Comparison of ENCODE assay signal across 11 mouse cellular contexts in genomic region chr16:96857571-96857970, GRCm38 (mm10).
DNase-seq lines count a peak whose midpoint lies in the region; ATAC-seq lines count a peak whose summit lies in the region.
"Had no signal": no experiment of that assay in that cellular context is flagged by ENCODE, and none has a peak within 500 bp of the region (broad histone marks: within the 10 kb centered on the region; RNA-seq: fewer than 3 reads in every experiment).

No protein-coding gene starts in this region.

- peaks cover 17 to 26% of the 10 kb centered on the region in 2 experiments for H3K4me1 ChIP-seq in heart, embryonic 14.5 days (ENCODE audit: control insufficient read depth in 2 of 2, insufficient read depth in 2 of 2, low read length in 2 of 2)
- peaks cover 20% of the 10 kb centered on the region for H3K4me1 ChIP-seq in midbrain, embryonic 13.5 days (replicated peaks)
- H3K4me1 ChIP-seq in midbrain, embryonic 11.5 days (ENCODE audit: control insufficient read depth, insufficient read depth, low read length): 0 out of 2 replicates have a peak, but pooled peaks cover 2% of the 10 kb centered on the region

- DNase-seq in heart, adult 9 months (ENCODE audit: low spot score in 2 of 2): no peak
- no peak for DNase-seq in midbrain, embryonic 11.5 days (ENCODE audit: low spot score, missing footprints)
- peak; percentile 36 for DNase-seq in adrenal gland, postnatal 10 days
- DNase-seq in telencephalon, adult 2 months (ENCODE audit: low read depth, low spot score): peak; percentile 61
- DNase-seq: cerebellum, adult 8-10 months; lung, postnatal 36 days; thymus, postnatal 36 days had no signal

- 8% methylated on average over 2 of the region's 2 CpGs for WGBS in heart, embryonic 14.5 days
- WGBS in midbrain, embryonic 13.5 days: 44% methylated on average over 2 of the region's 2 CpGs
- WGBS in midbrain, embryonic 11.5 days: 64% methylated on average over 2 of the region's 2 CpGs

- no peak overlapping the region for H3K4me3 ChIP-seq in heart, embryonic 14.5 days (ENCODE audit: control insufficient read depth in 1 of 2, insufficient read depth in 1 of 2, low read depth in 1 of 2, low read length in 2 of 2)
- no peak overlapping the region for H3K4me3 ChIP-seq in midbrain, embryonic 13.5 days (replicated peaks)
- H3K4me3 ChIP-seq in midbrain, embryonic 11.5 days (ENCODE audit: low read depth, low read length): no peak overlapping the region

- peak overlapping the region; percentile 31 to 32; a peak in 1 of 4 replicates for H3K27ac ChIP-seq in heart, embryonic 14.5 days (replicated peaks in 1 of 2; ENCODE audit: control insufficient read depth in 1 of 2, insufficient read depth in 1 of 2, low read depth in 2 of 2, low read length in 2 of 2)
- H3K27ac ChIP-seq in midbrain, embryonic 13.5 days: 0 out of 2 replicates have a peak overlapping the region, but pooled peaks have one; percentile 5
- no peak overlapping the region for H3K27ac ChIP-seq in midbrain, embryonic 11.5 days (ENCODE audit: low read depth, low read length)

- no peaks in the 10 kb centered on the region for H3K9me3 ChIP-seq in heart, embryonic 14.5 days (ENCODE audit: control insufficient read depth, low read length)
- H3K9me3 ChIP-seq in midbrain, embryonic 13.5 days: no peaks in the 10 kb centered on the region
- H3K9me3 ChIP-seq in midbrain, embryonic 11.5 days (ENCODE audit: control insufficient read depth, low read length): no peaks in the 10 kb centered on the region

- no peak for ATAC-seq in heart, embryonic 14.5 days (ENCODE audit: insufficient number of reproducible peaks, insufficient read depth, low FRiP score, low read depth)
- no peak for ATAC-seq in midbrain, embryonic 13.5 days
- no peak for ATAC-seq in midbrain, embryonic 11.5 days (ENCODE audit: low FRiP score)
- no peak for ATAC-seq in CD4-positive, CD25-positive, alpha-beta regulatory T cell, adult 4 months
- ATAC-seq: intestine, postnatal 0 days had no signal

- no peak overlapping the region for H3K4me2 ChIP-seq in heart, embryonic 14.5 days (ENCODE audit: low read length)
- no peak overlapping the region for H3K4me2 ChIP-seq in midbrain, embryonic 13.5 days (replicated peaks)
- no peak overlapping the region for H3K4me2 ChIP-seq in midbrain, embryonic 11.5 days

- no peaks in the 10 kb centered on the region for H3K27me3 ChIP-seq in heart, embryonic 14.5 days (ENCODE audit: control insufficient read depth, insufficient read depth, low read length)
- no peaks in the 10 kb centered on the region for H3K27me3 ChIP-seq in midbrain, embryonic 13.5 days
- H3K27me3 ChIP-seq in midbrain, embryonic 11.5 days (ENCODE audit: control insufficient read depth, insufficient read depth, low read length): no peaks in the 10 kb centered on the region

- H3K36me3 ChIP-seq in heart, embryonic 14.5 days (ENCODE audit: control insufficient read depth, insufficient read depth, low read length): no peaks in the 10 kb centered on the region
- no peaks in the 10 kb centered on the region for H3K36me3 ChIP-seq in midbrain, embryonic 13.5 days
- H3K36me3 ChIP-seq in midbrain, embryonic 11.5 days (ENCODE audit: control insufficient read depth, insufficient read depth, low read length): no peaks in the 10 kb centered on the region

- H3K9ac ChIP-seq in heart, embryonic 14.5 days (ENCODE audit: low read length): no peak overlapping the region
- no peak overlapping the region for H3K9ac ChIP-seq in midbrain, embryonic 13.5 days (replicated peaks)
- no peak overlapping the region for H3K9ac ChIP-seq in midbrain, embryonic 11.5 days (ENCODE audit: low read length)

Comparison
In these comparisons a context has a peak if more than half of its experiments do, and no peak if none do; other contexts are left out.
1. DNase-seq: peak in adrenal gland, postnatal 10 days (single experiment) and telencephalon, adult 2 months (single experiment); none in heart, adult 9 months (0 of 2) and midbrain, embryonic 11.5 days (single experiment).